Mouse (Mus musculus) midbrain, embryonic 14.5 days (tissue): Measurements from ENCODE around the gene 1700029J07Rik. TPM values are rescaled to one million over a fixed set of nuclear protein-coding genes. Genes with fewer than 3 reads are reported as not detected.

ENCODE experiments used
- ATAC-seq: fragments of 200-750 bp; cut with Nextera tagmentation; 2 replicates; pipeline ENCODE4 v1.8.0; 2017; ENCODE audit warnings: moderate number of reproducible peaks, moderate library complexity; ENCODE audit not compliant: low FRiP score, low TSS enrichment
- DNase-seq: peaks from one replicate; pipeline ENCODE4 v3.0.0-alpha.2; 2015
- H3K27ac ChIP-seq: fragments of 300-500 bp; sonication (generic); replicated peaks from 2 replicates; pipeline ENCODE4 v1.5.1; 2014; ENCODE audit warnings: mild to moderate bottlenecking, low read depth, low read length, moderate library complexity
- H3K27me3 ChIP-seq: fragments of 300-500 bp; sonication (generic); 2 replicates; pipeline ENCODE4 v1.6.1; 2014; ENCODE audit warnings: low read length, control low read depth, mixed read lengths; ENCODE audit not compliant: control insufficient read depth, insufficient read depth
- H3K36me3 ChIP-seq: fragments of 300-500 bp; sonication (generic); 2 replicates; pipeline ENCODE4 v1.6.1; 2014; ENCODE audit warnings: low read length, control low read depth; ENCODE audit not compliant: control insufficient read depth, insufficient read depth
- H3K4me1 ChIP-seq: fragments of 300-500 bp; sonication (generic); 2 replicates; pipeline ENCODE4 v1.6.1; 2014; ENCODE audit warnings: mild to moderate bottlenecking, antibody characterized with exemption, low read length, control low read depth; ENCODE audit not compliant: control insufficient read depth, insufficient read depth
- H3K4me2 ChIP-seq: fragments of 300-500 bp; sonication (generic); 2 replicates; pipeline ENCODE4 v1.6.1; 2014; ENCODE audit warnings: mild to moderate bottlenecking, low read length, moderate library complexity
- H3K4me3 ChIP-seq: fragments of 300-500 bp; sonication (generic); replicated peaks from 2 replicates; pipeline ENCODE4 v1.5.1; 2014; ENCODE audit warnings: low read depth, low read length
- H3K9ac ChIP-seq: fragments of 300-500 bp; sonication (generic); replicated peaks from 2 replicates; pipeline ENCODE4 v1.6.1; 2014; ENCODE audit warnings: mild to moderate bottlenecking, low read length, moderate library complexity
- H3K9me3 ChIP-seq: fragments of 300-500 bp; sonication (generic); 2 replicates; pipeline ENCODE4 v1.6.1; 2016; ENCODE audit warnings: low read length, control low read depth, mixed read lengths; ENCODE audit not compliant: control insufficient read depth
- WGBS: fragments of 180-500 bp; shearing (Covaris S2); extraction: QIAGEN DNeasy Blood & Tissue Kit; methylation state at CpG from one replicate; pipeline ENCODE4 v1.1.7; 2014; 5-methylcytosine and 5-hydroxymethylcytosine counted together
- polyA plus RNA-seq: library from polyadenylated mRNA; unstranded; fragments of >200 nt; fragmentation: Nextera tagmentation; extraction: Ambion mirVana; gene quantifications from 2 replicates; pipeline ENCODE4 v1.2.1, GENCODE M21; 2014

Gene 1700029J07Rik
- polyA plus RNA-seq, 1 experiment from 2014 or later, result 4.5 TPM

- peak overlapping the region; percentile 58 for H3K4me3 ChIP-seq
- peak overlapping the region; percentile 83 for H3K4me2 ChIP-seq
- H3K4me1 ChIP-seq, result no peaks in the 10 kb centered on the region; the same call in none of the 2 replicates
- no peaks in the 10 kb centered on the region for H3K9me3 ChIP-seq
- ATAC-seq, result peak; percentile 98
- peak overlapping the region; percentile 100 for H3K27ac ChIP-seq
- H3K9ac ChIP-seq, result peak overlapping the region; percentile 96
- WGBS, result 3% methylated on average over 55 of the region's 55 CpGs
- peaks cover 22% of the 10 kb centered on the region for H3K36me3 ChIP-seq
- H3K27me3 ChIP-seq, result no peaks in the 10 kb centered on the region
- DNase-seq, result peak; percentile 99
These were observed 25.0 kb upstream of the 1700029J07Rik start for GRCm38 (mm10) chr8:45999784-46000705.

GRCm38 (mm10) chr8:45999138-45999783 is 24.2 kb upstream of the 1700029J07Rik start, which contains the start of gene Lrp2bp:
Gene Lrp2bp, plus strand, starts transcription at chr8:45999303.
- peak within 1 kb of the TSS; percentile 58 for H3K4me3 ChIP-seq
- H3K36me3 ChIP-seq, result peaks cover 25% of the 10 kb centered on the region
- no peak for DNase-seq
- peak within 1 kb of the TSS; percentile 100 for H3K27ac ChIP-seq
- H3K4me2 ChIP-seq, result peak within 1 kb of the TSS; percentile 83
- no peaks in the 10 kb centered on the region; the same call in none of the 2 replicates for H3K4me1 ChIP-seq
- peak within 1 kb of the TSS; percentile 96 for H3K9ac ChIP-seq
- H3K27me3 ChIP-seq, result no peaks in the 10 kb centered on the region
- WGBS, result 2% methylated on average over 22 of the region's 22 CpGs
- no peaks in the 10 kb centered on the region for H3K9me3 ChIP-seq
- no peak for ATAC-seq

GRCm38 (mm10) chr8:45998228-45998627 is 23.2 kb upstream of the 1700029J07Rik start:
- no peaks in the 10 kb centered on the region for H3K9me3 ChIP-seq
- H3K9ac ChIP-seq, result no peak overlapping the region
- ATAC-seq (no peak), DNase-seq (no peak)
- WGBS, result 93% methylated on average over 2 of the region's 2 CpGs
- no peaks in the 10 kb centered on the region; the same call in none of the 2 replicates for H3K4me1 ChIP-seq
- H3K4me3 ChIP-seq, result no peak overlapping the region
- no peak overlapping the region for H3K27ac ChIP-seq
- peak overlapping the region; percentile 83 for H3K4me2 ChIP-seq
- H3K36me3 ChIP-seq, result peaks cover 29% of the 10 kb centered on the region
- H3K27me3 ChIP-seq, result no peaks in the 10 kb centered on the region

GRCm38 (mm10) chr8:45995576-45995975 is 20.5 kb upstream of the 1700029J07Rik start:
- Histone ChIP-seq H3K9me3 (no peaks in the 10 kb centered on the region), H3K4me1 (no peaks in the 10 kb centered on the region; the same call in none of the 2 replicates), H3K27me3 (no peaks in the 10 kb centered on the region), H3K4me2 (no peak overlapping the region), H3K9ac (no peak overlapping the region), H3K4me3 (no peak overlapping the region), H3K27ac (no peak overlapping the region), H3K36me3 (peaks cover 34% of the 10 kb centered on the region)
- WGBS, result 92% methylated on average over 3 of the region's 3 CpGs
- DNase-seq (no peak), ATAC-seq (no peak)

- Histone ChIP-seq H3K4me2 (no peak overlapping the region), H3K27ac (no peak overlapping the region), H3K9ac (no peak overlapping the region), H3K36me3 (peaks cover 34% of the 10 kb centered on the region), H3K4me3 (no peak overlapping the region), H3K27me3 (no peaks in the 10 kb centered on the region), H3K9me3 (no peaks in the 10 kb centered on the region), H3K4me1 (no peaks in the 10 kb centered on the region; the same call in 1 of the 2 replicates)
- ATAC-seq, result no peak
- DNase-seq, result no peak
- 100% methylated on average over 2 of the region's 2 CpGs for WGBS
These were observed 19.1 kb upstream of the 1700029J07Rik start for GRCm38 (mm10) chr8:45994111-45994510.

- H3K4me2 ChIP-seq, result no peak overlapping the region
- DNase-seq (no peak), ATAC-seq (no peak)
- no peaks in the 10 kb centered on the region for H3K9me3 ChIP-seq
- H3K27me3 ChIP-seq, result no peaks in the 10 kb centered on the region
- H3K4me3 ChIP-seq, result no peak overlapping the region
- no peak overlapping the region for H3K9ac ChIP-seq
- WGBS, result 92% methylated on average over 4 of the region's 4 CpGs
- no peak overlapping the region for H3K27ac ChIP-seq
- peaks cover 28% of the 10 kb centered on the region for H3K36me3 ChIP-seq
- H3K4me1 ChIP-seq, result no peaks in the 10 kb centered on the region
These were observed 15.7 kb upstream of the 1700029J07Rik start for GRCm38 (mm10) chr8:45990631-45991310.

- ATAC-seq, result no peak
- 72% methylated on average over 2 of the region's 2 CpGs for WGBS
- no peak overlapping the region for H3K4me3 ChIP-seq
These were observed 13.1 kb upstream of the 1700029J07Rik start for GRCm38 (mm10) chr8:45988189-45988588.

GRCm38 (mm10) chr8:45986665-45987064 is 11.6 kb upstream of the 1700029J07Rik start:
- Histone ChIP-seq H3K4me1 (no peaks in the 10 kb centered on the region), H3K9me3 (no peaks in the 10 kb centered on the region), H3K27me3 (no peaks in the 10 kb centered on the region), H3K27ac (no peak overlapping the region), H3K4me2 (no peak overlapping the region), H3K9ac (no peak overlapping the region), H3K36me3 (peaks cover 39% of the 10 kb centered on the region), H3K4me3 (no peak overlapping the region)
- WGBS, result 89% methylated on average over 3 of the region's 3 CpGs
- no peak for ATAC-seq
- no peak for DNase-seq

More at GRCm38 (mm10) chr8:45988189-45988588, 13.1 kb upstream of the 1700029J07Rik start:
- H3K36me3 ChIP-seq, result peaks cover 34% of the 10 kb centered on the region
- no peak overlapping the region for H3K9ac ChIP-seq
- H3K4me2 ChIP-seq, result no peak overlapping the region
- no peaks in the 10 kb centered on the region for H3K9me3 ChIP-seq
- DNase-seq, result no peak
- no peaks in the 10 kb centered on the region for H3K27me3 ChIP-seq
- H3K27ac ChIP-seq, result no peak overlapping the region
- H3K4me1 ChIP-seq, result no peaks in the 10 kb centered on the region
